Mouse (Mus musculus) olfactory bulb, adult 2 months (tissue): Measurements from ENCODE around the gene Crcp.

Experiments used
- CTCF ChIP-seq: fragments of 200-500 bp; IDR thresholded peaks from 2 replicates; pipeline ENCODE4 v1.5.1; 2012; ENCODE audit warnings: low read depth, mild to moderate bottlenecking, low read length, moderate library complexity; ENCODE audit not compliant: insufficient read depth
- POLR2A ChIP-seq: fragments of 200-500 bp; IDR thresholded peaks from 2 replicates; pipeline ENCODE4 v1.6.1; 2012; ENCODE audit warnings: mild to moderate bottlenecking, low read depth, low read length, moderate library complexity; ENCODE audit not compliant: insufficient read depth

- TF ChIP-seq POLR2A (no peak), CTCF (no peak)
These were observed 7.6 kb upstream of the Crcp start for GRCm38 (mm10) chr5:130021361-130021966.
